Mouse (Mus musculus) neural tube, embryonic 11.5 days (tissue): ENCODE data around the gene Ackr1. TPM values are rescaled to one million over a fixed set of nuclear protein-coding genes. Genes with fewer than 3 reads are reported as not detected.

Source experiments
- ATAC-seq: fragments of 200-750 bp; cut with Nextera tagmentation; 2 replicates; pipeline ENCODE4 v1.8.0; 2017; ENCODE audit warnings: moderate number of reproducible peaks, mild to moderate bottlenecking, moderate TSS enrichment, moderate library complexity; ENCODE audit not compliant: insufficient read depth, low FRiP score, low TSS enrichment
- DNase-seq: peaks from one replicate; pipeline ENCODE4 v3.0.0-alpha.2; 2015; ENCODE audit warnings: low spot score
- H3K27ac ChIP-seq: fragments of 300-500 bp; sonication (generic); 2 replicates; pipeline ENCODE4 v1.5.1; 2014; ENCODE audit warnings: low read depth, mild to moderate bottlenecking, low read length
- H3K27me3 ChIP-seq: fragments of 300-500 bp; sonication (generic); 2 replicates; pipeline ENCODE4 v1.6.1; 2014; ENCODE audit warnings: mild to moderate bottlenecking, low read length, mixed read lengths; ENCODE audit not compliant: control insufficient read depth, insufficient read depth
- H3K36me3 ChIP-seq: fragments of 300-500 bp; sonication (generic); 2 replicates; pipeline ENCODE4 v1.6.1; 2014; ENCODE audit warnings: mild to moderate bottlenecking, low read length, moderate library complexity, mixed read lengths; ENCODE audit not compliant: control insufficient read depth, insufficient read depth
- H3K4me1 ChIP-seq: fragments of 300-500 bp; sonication (generic); 2 replicates; pipeline ENCODE4 v1.6.1; 2014; ENCODE audit warnings: low read length, mixed read lengths; ENCODE audit not compliant: control insufficient read depth, insufficient read depth
- H3K4me2 ChIP-seq: fragments of 300-500 bp; sonication (generic); 2 replicates; pipeline ENCODE4 v1.6.1; 2014; ENCODE audit warnings: low read depth, mild to moderate bottlenecking, moderate library complexity
- H3K4me3 ChIP-seq: fragments of 300-500 bp; sonication (generic); 2 replicates; pipeline ENCODE4 v1.5.1; 2014; ENCODE audit warnings: low read depth, low read length
- H3K9ac ChIP-seq: fragments of 300-500 bp; sonication (generic); 2 replicates; pipeline ENCODE4 v1.6.1; 2014; ENCODE audit warnings: mild to moderate bottlenecking, low read length
- H3K9me3 ChIP-seq: fragments of 300-500 bp; sonication (generic); 2 replicates; pipeline ENCODE4 v1.6.1; 2016; ENCODE audit warnings: low read length; ENCODE audit not compliant: control insufficient read depth
- WGBS: fragments of 180-500 bp; shearing (Covaris S2); extraction: QIAGEN DNeasy Blood & Tissue Kit; methylation state at CpG from one replicate; pipeline ENCODE4 v1.1.7; 2014; 5-methylcytosine and 5-hydroxymethylcytosine counted together
- polyA plus RNA-seq: library from polyadenylated mRNA; unstranded; fragments of >200 nt; fragmentation: Nextera tagmentation; extraction: Ambion mirVana; gene quantifications from 2 replicates; pipeline ENCODE4 v1.2.1, GENCODE M21; 2014

Ackr1 gene
- 6.1 and 7.4 TPM in 2 replicates for polyA plus RNA-seq

DNA sequence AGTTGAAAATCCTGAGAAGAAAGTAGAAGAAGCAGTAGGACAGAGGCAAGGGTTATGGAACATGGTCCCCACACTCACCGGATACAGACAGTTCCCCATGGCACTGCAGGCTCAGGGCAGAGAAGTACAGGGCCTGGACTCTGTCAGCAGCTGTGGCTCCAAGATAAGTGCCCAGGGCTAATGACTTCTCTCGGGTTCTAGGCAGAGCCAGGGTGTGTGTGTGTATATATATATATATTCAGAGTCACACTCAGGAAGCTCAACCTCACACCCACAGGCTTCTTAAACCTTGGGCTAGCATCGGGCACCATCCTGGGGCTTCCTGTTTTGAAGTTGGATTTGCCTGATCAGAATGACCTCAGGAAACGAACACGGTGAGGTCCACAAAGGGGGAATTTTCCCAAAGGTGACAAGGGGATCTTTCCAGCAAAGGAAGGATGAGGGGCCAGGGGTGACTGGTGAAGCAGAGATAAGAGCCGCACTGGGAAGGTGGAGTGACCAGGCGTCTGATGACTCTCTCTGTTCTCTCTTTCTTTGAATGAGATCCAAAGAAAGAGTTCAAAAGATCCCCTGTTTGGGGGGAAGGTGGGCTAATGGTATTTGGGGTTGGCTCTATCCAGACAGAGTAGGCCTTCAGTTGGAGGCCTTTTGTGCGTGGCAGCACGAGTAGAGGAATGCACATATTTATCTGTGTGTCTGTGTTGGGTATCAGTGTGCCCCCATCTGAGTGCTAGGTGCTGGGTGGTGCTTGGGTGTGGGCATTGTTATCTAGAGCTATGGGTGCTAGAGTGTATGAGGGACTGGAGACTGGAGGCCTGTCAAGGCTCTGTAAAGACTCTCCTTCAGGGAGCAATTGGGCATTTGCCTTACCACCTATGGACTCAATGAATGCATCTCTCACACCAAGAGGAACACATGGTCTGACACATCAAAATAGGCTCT lies at the start of gene Ackr1:
Gene Ackr1, minus strand, starts transcription at position 439 of the 942 bp plus-strand sequence.
- H3K9ac ChIP-seq: no peak within 1 kb of the TSS
- H3K27me3 ChIP-seq: no peaks in the 10 kb centered on the region
- no peak for DNase-seq
- no peak for ATAC-seq
- H3K4me3 ChIP-seq: no peak within 1 kb of the TSS
- no peaks in the 10 kb centered on the region for H3K36me3 ChIP-seq
- 77% methylated on average over 9 of the region's 9 CpGs for WGBS
- no peaks in the 10 kb centered on the region for H3K9me3 ChIP-seq
- no peak within 1 kb of the TSS for H3K4me2 ChIP-seq
- no peak within 1 kb of the TSS for H3K27ac ChIP-seq
- 0 out of 2 replicates have a peak, but pooled peaks cover 2% of the 10 kb centered on the region for H3K4me1 ChIP-seq

DNA sequence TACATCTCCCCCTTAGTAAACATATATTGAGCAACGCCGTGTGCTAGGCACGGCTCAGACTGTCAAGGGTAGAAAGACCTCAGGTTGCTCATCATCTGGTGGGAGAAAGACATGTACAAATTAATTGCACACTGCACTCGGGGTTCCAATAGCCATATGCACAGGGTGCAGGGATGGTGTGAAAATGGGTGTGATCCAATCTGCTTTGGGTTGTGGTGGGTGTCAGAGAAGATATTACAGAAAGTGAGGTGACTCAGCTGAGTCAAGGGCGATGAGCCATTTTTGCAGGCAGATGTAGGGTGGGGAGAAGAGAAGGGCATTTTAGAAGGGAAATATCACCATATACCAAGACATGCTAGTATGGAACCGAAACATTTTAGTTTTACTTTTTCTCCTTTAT lies 47.9 kb upstream of the Ackr1 start:
- Histone ChIP-seq H3K9me3 (no peaks in the 10 kb centered on the region), H3K27me3 (no peaks in the 10 kb centered on the region), H3K4me1 (no peaks in the 10 kb centered on the region; the same call in 1 of the 2 replicates), H3K36me3 (no peaks in the 10 kb centered on the region), H3K4me3 (no peak overlapping the region), H3K9ac (no peak overlapping the region), H3K27ac (no peak overlapping the region), H3K4me2 (no peak overlapping the region)
- DNase-seq (no peak), ATAC-seq (no peak)
- WGBS: 87% methylated on average over 6 of the region's 6 CpGs

GRCm38 (mm10) chr1:173377380-173378112 lies 44.0 kb upstream of the Ackr1 start:
- no peaks in the 10 kb centered on the region for H3K9me3 ChIP-seq

DNA sequence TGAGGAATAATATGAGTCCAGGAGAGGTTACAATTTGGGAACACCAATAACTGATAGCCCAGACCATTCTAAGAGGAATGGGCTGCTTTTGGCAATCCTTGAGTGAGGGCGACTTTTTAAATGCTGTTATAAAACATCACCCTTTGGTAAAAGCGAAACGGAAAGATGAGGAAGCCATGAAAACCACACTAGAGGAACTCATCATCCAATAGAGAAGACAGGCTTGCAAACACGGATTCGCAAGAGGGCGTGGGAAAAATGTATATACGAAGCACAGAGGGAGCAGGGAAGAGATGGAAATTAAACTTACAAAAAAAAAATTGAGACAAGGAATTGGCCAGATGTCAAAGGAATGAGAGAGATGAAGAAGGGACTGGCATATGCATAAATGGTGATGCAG lies 40.5 kb upstream of the Ackr1 start:
- Histone ChIP-seq H3K9ac (no peak overlapping the region), H3K9me3 (no peaks in the 10 kb centered on the region), H3K27me3 (no peaks in the 10 kb centered on the region), H3K4me3 (no peak overlapping the region), H3K27ac (no peak overlapping the region), H3K36me3 (no peaks in the 10 kb centered on the region), H3K4me1 (no peaks in the 10 kb centered on the region; the same call in 1 of the 2 replicates), H3K4me2 (no peak overlapping the region)
- DNase-seq (no peak), ATAC-seq (no peak)
- 82% methylated on average over 7 of the region's 7 CpGs for WGBS

More at GRCm38 (mm10) chr1:173377380-173378112, 44.0 kb upstream of the Ackr1 start:
- Histone ChIP-seq H3K27me3 (no peaks in the 10 kb centered on the region), H3K4me1 (no peaks in the 10 kb centered on the region; the same call in 1 of the 2 replicates), H3K36me3 (no peaks in the 10 kb centered on the region), H3K27ac (no peak overlapping the region), H3K4me2 (no peak overlapping the region), H3K9ac (no peak overlapping the region), H3K4me3 (no peak overlapping the region)
- ATAC-seq (peak; percentile 64; the same call in 1 of the 2 replicates), DNase-seq (peak; percentile 66)
- 39% methylated on average over 13 of the region's 13 CpGs for WGBS

GRCm38 (mm10) chr1:173371586-173371985 lies 38.0 kb upstream of the Ackr1 start:
- Histone ChIP-seq H3K27ac (no peak overlapping the region), H3K4me3 (no peak overlapping the region), H3K4me2 (no peak overlapping the region), H3K4me1 (peaks cover 1% of the 10 kb centered on the region; the same call in 1 of the 2 replicates), H3K9me3 (no peaks in the 10 kb centered on the region), H3K36me3 (no peaks in the 10 kb centered on the region), H3K9ac (no peak overlapping the region), H3K27me3 (no peaks in the 10 kb centered on the region)
- no peak for ATAC-seq
- 81% methylated on average over 6 of the region's 6 CpGs for WGBS
- no peak for DNase-seq

GRCm38 (mm10) chr1:173370456-173370855 lies 36.9 kb upstream of the Ackr1 start:
- no peak overlapping the region for H3K4me2 ChIP-seq
- WGBS: 73% methylated on average over 6 of the region's 6 CpGs
- H3K36me3 ChIP-seq: no peaks in the 10 kb centered on the region
- H3K27ac ChIP-seq: no peak overlapping the region
- no peak overlapping the region for H3K9ac ChIP-seq
- H3K4me3 ChIP-seq: no peak overlapping the region
- DNase-seq (no peak), ATAC-seq (no peak)
- H3K27me3 ChIP-seq: no peaks in the 10 kb centered on the region
- H3K4me1 ChIP-seq: peaks cover 12% of the 10 kb centered on the region
- no peaks in the 10 kb centered on the region for H3K9me3 ChIP-seq

DNA sequence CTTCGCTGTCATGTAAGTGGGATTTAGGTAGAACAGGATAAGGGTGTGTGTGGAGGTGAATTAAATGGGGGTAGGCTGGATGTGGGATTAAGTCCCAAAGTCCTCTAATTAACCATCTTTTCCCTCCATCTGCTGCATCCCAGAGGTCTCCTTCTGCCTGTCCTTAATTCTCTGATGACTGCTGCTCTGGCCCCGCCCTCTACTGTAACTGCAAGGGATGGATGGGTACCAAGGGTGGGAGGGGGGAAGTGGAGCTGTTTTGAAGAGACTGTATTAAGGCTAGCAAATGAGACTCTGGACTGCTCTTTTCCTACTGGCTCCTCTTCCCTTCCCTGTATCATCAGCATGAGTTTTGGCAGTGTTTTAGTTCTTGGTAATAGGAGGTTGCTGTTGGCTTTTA lies 36.1 kb upstream of the Ackr1 start:
- Histone ChIP-seq H3K9me3 (no peaks in the 10 kb centered on the region), H3K27me3 (no peaks in the 10 kb centered on the region), H3K4me3 (no peak overlapping the region), H3K27ac (no peak overlapping the region), H3K36me3 (no peaks in the 10 kb centered on the region), H3K4me1 (peaks cover 12% of the 10 kb centered on the region), H3K9ac (no peak overlapping the region), H3K4me2 (no peak overlapping the region)
- DNase-seq (no peak), ATAC-seq (no peak)
- WGBS: 79% methylated on average over 2 of the region's 2 CpGs

- Histone ChIP-seq H3K4me2 (peak within 1 kb of the TSS; percentile 83), H3K9me3 (no peaks in the 10 kb centered on the region), H3K9ac (peak within 1 kb of the TSS; percentile 69), H3K36me3 (no peaks in the 10 kb centered on the region), H3K4me1 (peaks cover 12% of the 10 kb centered on the region), H3K27ac (peak within 1 kb of the TSS; percentile 47; the same call in 1 of the 2 replicates), H3K27me3 (no peaks in the 10 kb centered on the region), H3K4me3 (peak within 1 kb of the TSS; percentile 67)
- WGBS: under 1% methylated on average over 45 of the region's 46 CpGs
- DNase-seq (peak; percentile 81), ATAC-seq (peak; percentile 90)
These were observed 34.0 kb upstream of the Ackr1 start, which contains the start of gene Cadm3 for GRCm38 (mm10) chr1:173367356-173368046. TSS of gene Cadm3 (minus strand) at chr1:173367695.
